Mouse (Mus musculus): Measurements from ENCODE around the gene Igsf8.

DNA sequence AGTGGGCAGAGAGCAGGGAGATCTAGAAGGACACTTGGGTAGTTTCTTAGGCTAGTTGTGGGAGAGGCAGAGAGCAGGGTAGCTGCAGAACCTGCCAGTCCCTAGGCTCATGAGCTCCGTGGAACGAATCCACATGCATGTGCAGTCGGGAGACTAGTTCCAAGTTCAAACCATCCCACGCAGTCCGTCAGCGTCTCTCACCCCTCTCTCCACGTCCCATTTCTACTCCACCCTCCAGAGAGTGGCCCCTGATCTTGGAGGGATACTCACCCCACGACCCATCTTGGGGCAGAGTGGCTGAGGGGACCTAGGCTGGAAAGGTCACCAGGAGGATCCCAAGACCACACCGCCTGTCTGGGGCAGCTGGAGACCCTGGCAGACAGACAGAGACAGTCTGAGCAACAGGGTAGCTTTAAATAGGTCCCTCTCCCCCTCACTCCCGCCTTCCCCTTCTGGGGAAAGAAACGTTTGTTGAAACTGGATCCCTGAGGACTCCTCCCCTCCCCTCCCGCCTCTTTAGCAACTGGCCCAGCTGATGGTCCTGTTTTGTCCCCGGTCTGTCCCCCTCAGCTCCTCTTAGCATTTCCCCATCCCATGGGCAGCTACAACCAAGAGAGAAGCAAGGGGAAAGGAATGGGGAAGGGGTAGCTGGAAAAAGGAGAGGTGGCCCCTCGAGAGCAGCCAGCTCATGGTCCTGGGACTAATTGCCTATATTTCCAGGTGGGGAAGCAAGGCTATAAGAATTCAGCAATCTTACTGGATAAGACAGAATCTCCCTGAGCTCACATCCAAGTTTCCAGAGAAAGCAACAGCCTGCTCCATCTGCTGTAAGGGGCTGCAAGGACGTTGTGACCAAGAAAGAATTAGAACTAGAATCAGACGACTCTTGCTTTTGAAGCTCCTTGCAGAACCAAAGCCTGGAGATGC, 36.4 kb downstream of the Igsf8 start, which contains the start of gene Atp1a2:
- TF ChIP-seq CTCF (IDR thresholded peaks at IDR 0.05; ENCODE audit: low read depth, low read length) (no peak), GATA1 (IDR thresholded peaks at IDR 0.05; ENCODE audit: borderline replicate concordance, low read length) (no peak)

All from G1E (cell line).